Mouse (Mus musculus): ENCODE results near the gene Accs.

Accs gene

GRCm38 (mm10) chr2:93841349-93841748 is 8.4 kb downstream of the Accs start:
- peaks cover 28% of the 10 kb centered on the region for H3K36me3 ChIP-seq (ENCODE audit: insufficient read depth, low read length)
- H3K4me3 ChIP-seq (replicated peaks; ENCODE audit: low read length): no peak overlapping the region
- peaks cover 17% of the 10 kb centered on the region for H3K27me3 ChIP-seq (ENCODE audit: insufficient read depth, low read length)
- H3K4me1 ChIP-seq (replicated peaks; ENCODE audit: low read depth, low read length): peaks cover 15% of the 10 kb centered on the region
- no peak for TF ChIP-seq CTCF (conservative IDR thresholded peaks at IDR 0.05; ENCODE audit: low read length)
- TF ChIP-seq POU5F1 (IDR thresholded peaks at IDR 0.05; ENCODE audit: borderline replicate concordance, low read length): no peak
- TF ChIP-seq NANOG (IDR thresholded peaks at IDR 0.05; ENCODE audit: borderline replicate concordance, low read length): no peak
- no peaks in the 10 kb centered on the region for H3K9me3 ChIP-seq (ENCODE audit: low read length)

GRCm38 (mm10) chr2:93840109-93840508 is 9.6 kb downstream of the Accs start:
- Histone ChIP-seq H3K4me1 (replicated peaks; ENCODE audit: low read depth, low read length) (peaks cover 27% of the 10 kb centered on the region), H3K9me3 (ENCODE audit: low read length) (no peaks in the 10 kb centered on the region), H3K4me3 (replicated peaks; ENCODE audit: low read length) (no peak overlapping the region), H3K27me3 (ENCODE audit: insufficient read depth, low read length) (peaks cover 26% of the 10 kb centered on the region), H3K36me3 (ENCODE audit: insufficient read depth, low read length) (peaks cover 28% of the 10 kb centered on the region)
- TF ChIP-seq CTCF (conservative IDR thresholded peaks at IDR 0.05; ENCODE audit: low read length): no peak
- TF ChIP-seq POU5F1 (IDR thresholded peaks at IDR 0.05; ENCODE audit: borderline replicate concordance, low read length): no peak

- no peaks in the 10 kb centered on the region for H3K9me3 ChIP-seq (ENCODE audit: low read length)
- no peak overlapping the region for H3K4me3 ChIP-seq (replicated peaks; ENCODE audit: low read length)
- peaks cover 28% of the 10 kb centered on the region for H3K27me3 ChIP-seq (ENCODE audit: insufficient read depth, low read length)
- peaks cover 30% of the 10 kb centered on the region for H3K4me1 ChIP-seq (replicated peaks; ENCODE audit: low read depth, low read length)
- TF ChIP-seq CTCF (conservative IDR thresholded peaks at IDR 0.05; ENCODE audit: low read length): no peak
- TF ChIP-seq POU5F1 (IDR thresholded peaks at IDR 0.05; ENCODE audit: borderline replicate concordance, low read length): no peak
- TF ChIP-seq NANOG (IDR thresholded peaks at IDR 0.05; ENCODE audit: borderline replicate concordance, low read length): no peak
- H3K36me3 ChIP-seq (ENCODE audit: insufficient read depth, low read length): peaks cover 26% of the 10 kb centered on the region
Measured at GRCm38 (mm10) chr2:93838931-93839330, 10.8 kb downstream of the Accs start.

- peaks cover 18% of the 10 kb centered on the region for H3K36me3 ChIP-seq (ENCODE audit: insufficient read depth, low read length)
- TF ChIP-seq POU5F1 (IDR thresholded peaks at IDR 0.05; ENCODE audit: borderline replicate concordance, low read length) (no peak), NANOG (IDR thresholded peaks at IDR 0.05; ENCODE audit: borderline replicate concordance, low read length) (peak; percentile 56)
- peak overlapping the region; percentile 35; the same call in 1 of the 2 replicates for H3K4me3 ChIP-seq (replicated peaks; ENCODE audit: low read length)
- H3K27me3 ChIP-seq (ENCODE audit: insufficient read depth, low read length): peaks cover 28% of the 10 kb centered on the region
- peaks cover 5% of the 10 kb centered on the region; the same call in 1 of the 2 replicates for H3K9me3 ChIP-seq (ENCODE audit: low read length)
- peaks cover 23% of the 10 kb centered on the region for H3K4me1 ChIP-seq (replicated peaks; ENCODE audit: low read depth, low read length)
Measured at GRCm38 (mm10) chr2:93836232-93836785, 13.4 kb downstream of the Accs start.

GRCm38 (mm10) chr2:93835596-93835995 is 14.1 kb downstream of the Accs start:
- Histone ChIP-seq H3K9me3 (ENCODE audit: low read length) (peaks cover 7% of the 10 kb centered on the region; the same call in 1 of the 2 replicates), H3K36me3 (ENCODE audit: insufficient read depth, low read length) (peaks cover 14% of the 10 kb centered on the region; the same call in 1 of the 2 replicates), H3K4me3 (replicated peaks; ENCODE audit: low read length) (peak overlapping the region; percentile 35; the same call in 1 of the 2 replicates), H3K4me1 (replicated peaks; ENCODE audit: low read depth, low read length) (peaks cover 23% of the 10 kb centered on the region), H3K27me3 (ENCODE audit: insufficient read depth, low read length) (peaks cover 28% of the 10 kb centered on the region)
- TF ChIP-seq NANOG (IDR thresholded peaks at IDR 0.05; ENCODE audit: borderline replicate concordance, low read length): no peak
- TF ChIP-seq CTCF (conservative IDR thresholded peaks at IDR 0.05; ENCODE audit: low read length): no peak
- TF ChIP-seq POU5F1 (IDR thresholded peaks at IDR 0.05; ENCODE audit: borderline replicate concordance, low read length): no peak

GRCm38 (mm10) chr2:93823519-93823918 is 26.2 kb downstream of the Accs start:
- H3K4me3 ChIP-seq (replicated peaks; ENCODE audit: low read length): no peak overlapping the region
- H3K9me3 ChIP-seq (ENCODE audit: low read length): no peaks in the 10 kb centered on the region
- peaks cover 9% of the 10 kb centered on the region for H3K36me3 ChIP-seq (ENCODE audit: insufficient read depth, low read length)
- H3K4me1 ChIP-seq (replicated peaks; ENCODE audit: low read depth, low read length): peaks cover 31% of the 10 kb centered on the region
- H3K27me3 ChIP-seq (ENCODE audit: insufficient read depth, low read length): 0 out of 2 replicates have a peak, but pooled peaks cover 6% of the 10 kb centered on the region
- TF ChIP-seq NANOG (IDR thresholded peaks at IDR 0.05; ENCODE audit: borderline replicate concordance, low read length) (no peak), CTCF (conservative IDR thresholded peaks at IDR 0.05; ENCODE audit: low read length) (peak; percentile 99), POU5F1 (IDR thresholded peaks at IDR 0.05; ENCODE audit: borderline replicate concordance, low read length) (no peak)

GRCm38 (mm10) chr2:93822045-93822749 is 27.5 kb downstream of the Accs start, which contains the start of gene Ext2:
Gene Ext2 (minus strand): TSS chr2:93822568.
- Histone ChIP-seq H3K4me3 (replicated peaks; ENCODE audit: low read length) (peak within 1 kb of the TSS; percentile 88), H3K4me1 (replicated peaks; ENCODE audit: low read depth, low read length) (peaks cover 36% of the 10 kb centered on the region), H3K27me3 (ENCODE audit: insufficient read depth, low read length) (0 out of 2 replicates have a peak, but pooled peaks cover 6% of the 10 kb centered on the region), H3K9me3 (ENCODE audit: low read length) (no peaks in the 10 kb centered on the region), H3K36me3 (ENCODE audit: insufficient read depth, low read length) (peaks cover 9% of the 10 kb centered on the region)
- TF ChIP-seq POU5F1 (IDR thresholded peaks at IDR 0.05; ENCODE audit: borderline replicate concordance, low read length) (no peak), CTCF (conservative IDR thresholded peaks at IDR 0.05; ENCODE audit: low read length) (peak; percentile 50), NANOG (IDR thresholded peaks at IDR 0.05; ENCODE audit: borderline replicate concordance, low read length) (no peak)

GRCm38 (mm10) chr2:93817791-93818190 is 32.0 kb downstream of the Accs start:
- Histone ChIP-seq H3K9me3 (ENCODE audit: low read length) (no peaks in the 10 kb centered on the region), H3K4me3 (replicated peaks; ENCODE audit: low read length) (no peak overlapping the region), H3K36me3 (ENCODE audit: insufficient read depth, low read length) (peaks cover 9% of the 10 kb centered on the region), H3K27me3 (ENCODE audit: insufficient read depth, low read length) (0 out of 2 replicates have a peak, but pooled peaks cover 6% of the 10 kb centered on the region), H3K4me1 (replicated peaks; ENCODE audit: low read depth, low read length) (peaks cover 43% of the 10 kb centered on the region)
- TF ChIP-seq CTCF (conservative IDR thresholded peaks at IDR 0.05; ENCODE audit: low read length): no peak
- no peak for TF ChIP-seq NANOG (IDR thresholded peaks at IDR 0.05; ENCODE audit: borderline replicate concordance, low read length)
- no peak for TF ChIP-seq POU5F1 (IDR thresholded peaks at IDR 0.05; ENCODE audit: borderline replicate concordance, low read length)

Data from E14TG2a.4 (cell line).